Mouse (Mus musculus) lung, postnatal 25 days (tissue): ENCODE data around the gene Napsa.

ENCODE experiments used
- DNase-seq: peaks from one replicate; pipeline ENCODE4 v3.0.0; 2022; ENCODE audit warnings: low spot score

Gene Napsa

DNA sequence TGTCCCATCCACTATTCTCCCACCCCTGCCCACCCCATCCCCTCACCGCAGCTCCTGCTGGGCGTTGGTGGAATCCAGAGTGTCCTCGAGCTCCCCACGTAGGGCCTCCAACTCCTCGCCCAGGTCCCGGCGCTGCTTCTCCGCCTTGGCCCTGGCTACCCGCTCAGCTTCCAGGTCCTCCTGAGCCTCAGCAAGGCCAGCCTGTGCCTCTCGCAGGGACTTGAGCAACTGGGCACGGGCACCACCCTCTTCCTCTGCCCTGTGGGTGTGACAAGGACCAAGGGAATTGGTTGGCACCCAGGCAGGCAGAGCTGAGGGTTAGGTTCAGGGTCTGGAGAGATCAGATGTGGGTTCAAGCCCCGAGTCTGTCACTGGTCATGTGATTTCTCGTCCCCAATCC lies 54.8 kb downstream of the Napsa start:
- no peak for DNase-seq

DNA sequence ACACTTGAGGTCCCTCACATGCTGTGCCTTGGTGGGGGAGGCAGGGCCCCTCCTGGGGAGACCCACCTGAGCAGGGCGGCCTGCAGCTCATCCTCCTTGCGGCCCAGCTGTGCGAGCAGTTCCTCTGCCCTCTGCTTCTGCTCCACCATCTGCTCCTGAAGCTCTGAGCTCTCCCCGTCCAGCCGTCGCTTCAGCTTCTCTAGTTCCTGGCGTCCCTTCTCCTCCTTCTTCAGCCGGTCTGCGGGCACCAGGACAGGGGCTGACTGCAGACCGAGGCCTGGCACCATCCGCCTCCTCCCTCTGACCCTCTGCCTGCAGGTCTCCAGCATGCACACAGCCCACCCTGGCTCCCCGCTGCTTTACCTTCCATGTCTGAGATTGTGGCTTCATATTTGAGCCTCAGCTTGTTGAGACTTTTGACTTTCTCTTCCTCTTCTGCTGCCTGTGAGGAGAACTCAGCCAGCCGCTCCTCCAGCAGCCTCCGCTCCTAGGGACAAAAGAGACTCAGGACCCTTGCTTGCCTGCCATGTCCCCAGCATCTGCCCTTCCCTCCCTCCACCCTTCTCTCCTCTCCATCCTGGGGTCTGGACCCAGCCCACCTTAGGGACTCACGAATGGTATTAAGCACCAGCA lies 56.3 kb downstream of the Napsa start:
- no peak for DNase-seq

DNA sequence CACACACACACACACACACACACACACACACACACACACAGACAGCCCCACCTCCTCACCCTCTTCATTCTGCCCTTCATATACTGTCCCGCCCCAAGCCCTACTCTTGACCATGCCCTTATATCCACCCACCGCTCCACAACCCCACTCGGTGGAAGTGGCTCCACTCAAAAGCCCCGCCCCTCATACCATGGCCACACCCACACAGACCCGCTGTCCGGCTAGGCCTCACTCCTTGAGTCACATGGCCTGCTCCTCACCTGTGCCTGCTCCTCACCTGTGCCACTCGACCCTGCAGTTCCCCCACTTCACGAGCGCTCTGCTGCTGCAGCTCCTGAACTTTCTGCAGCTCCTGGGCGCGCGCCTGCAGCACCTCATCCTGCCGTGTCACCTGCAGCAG lies 58.3 kb downstream of the Napsa start:
- peak; percentile 82 for DNase-seq

DNA sequence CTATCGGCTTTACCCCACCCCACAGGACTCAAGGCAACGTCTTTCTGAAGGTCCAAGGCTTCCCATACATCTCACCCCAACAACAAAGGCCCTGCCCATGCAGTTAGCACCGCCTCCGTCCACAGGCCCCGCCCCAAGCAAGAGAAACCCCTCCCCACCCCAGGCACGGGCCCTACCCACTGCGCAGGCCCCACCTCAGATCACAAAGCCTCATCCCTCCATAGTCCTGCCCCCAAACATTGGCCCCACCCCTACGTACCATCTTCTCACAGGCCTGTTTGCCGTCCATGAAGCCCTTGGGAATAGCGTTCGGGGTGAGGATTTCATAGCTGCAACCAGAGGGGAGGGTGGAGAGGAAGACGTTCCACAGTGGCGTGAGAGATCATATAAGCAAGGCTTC lies 60.5 kb downstream of the Napsa start:
- DNase-seq, result no peak

DNA sequence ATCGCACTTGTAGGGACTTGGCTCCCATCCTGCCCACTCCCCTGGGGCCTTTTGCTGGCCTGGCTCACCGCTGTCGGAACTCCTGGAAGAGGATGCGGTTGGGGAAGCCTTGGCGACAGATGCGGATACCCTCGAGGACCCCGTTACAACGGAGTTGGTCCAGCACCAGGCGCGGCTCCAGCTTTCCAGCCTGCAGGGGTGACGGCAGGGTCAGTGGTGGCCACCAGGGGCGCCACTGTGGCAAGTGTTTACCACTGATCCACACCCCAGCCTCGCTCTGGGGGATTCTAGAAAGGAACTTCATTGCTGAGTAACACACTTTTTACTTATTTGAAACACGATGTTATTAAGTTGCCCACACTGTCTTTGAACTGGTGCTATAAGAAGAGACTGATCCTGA lies 61.2 kb downstream of the Napsa start:
- DNase-seq, result no peak
